Mouse (Mus musculus) CH12F3 (cell line): ENCODE measurements around the gene Fchsd2.

ENCODE experiments used
- in situ Hi-C: fragments of 300-500 bp; cut with MboI; formaldehyde crosslinking; loops from 2 replicates; pipeline ENCODE4 v1.14.3; 2020; ENCODE audit warnings: low sequenced_read_pairs

Gene Fchsd2

DNA sequence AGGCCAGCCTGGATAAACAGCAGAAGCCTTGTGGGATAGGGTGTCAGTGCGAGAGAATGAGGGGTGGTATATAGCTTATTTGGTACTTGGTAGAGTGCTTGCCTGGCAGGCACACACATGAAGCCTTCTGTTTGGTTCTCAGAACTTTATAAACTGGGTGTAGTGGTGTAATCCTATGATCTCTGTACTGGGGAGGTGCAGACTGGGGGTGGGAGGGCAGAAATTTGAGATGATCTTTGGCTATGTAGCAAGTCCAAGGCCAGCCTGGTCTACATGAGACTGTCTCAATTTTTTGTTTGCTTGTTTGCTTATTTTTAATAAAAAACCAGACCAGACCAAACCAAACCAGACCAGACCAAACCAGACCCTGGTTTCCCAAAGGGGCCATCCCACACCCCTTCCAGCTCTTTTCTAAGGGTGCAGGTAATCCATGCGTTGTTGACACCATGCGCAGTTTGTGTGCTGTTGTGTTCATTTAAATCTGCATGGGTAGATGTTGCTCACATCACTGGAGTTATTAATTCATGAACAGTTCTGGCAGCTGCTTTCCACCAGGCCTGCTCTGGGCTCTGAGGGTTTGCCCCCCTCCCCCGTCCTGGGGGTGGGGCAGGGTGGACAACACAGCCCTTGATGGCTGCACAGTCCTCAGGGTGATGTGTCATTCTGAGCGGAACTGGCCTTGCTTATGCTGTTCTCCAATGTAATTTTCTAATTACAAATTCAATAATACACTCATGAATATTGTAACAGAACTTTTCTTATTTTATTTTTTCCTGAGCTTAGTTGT, 239.6 kb downstream of the Fchsd2 start:
- in situ Hi-C loops: no loop called here
